Mouse (Mus musculus) forebrain, embryonic 12.5 days (tissue): ENCODE measurements around the gene 4933425L06Rik. TPM values are rescaled to one million over a fixed set of nuclear protein-coding genes. Genes with fewer than 3 reads are reported as not detected.

Source experiments
- ATAC-seq: fragments of 200-750 bp; cut with Nextera tagmentation; 2 replicates; pipeline ENCODE4 v1.8.0; 2017; ENCODE audit warnings: moderate TSS enrichment; ENCODE audit not compliant: low FRiP score
- H3K27ac ChIP-seq: fragments of 300-500 bp; sonication (generic); 2 replicates; pipeline ENCODE4 v1.5.1; 2016; ENCODE audit warnings: mild to moderate bottlenecking
- H3K27me3 ChIP-seq: fragments of 300-500 bp; sonication (generic); 2 replicates; pipeline ENCODE4 v1.6.1; 2016; ENCODE audit warnings: mild to moderate bottlenecking
- H3K36me3 ChIP-seq: fragments of 300-500 bp; sonication (generic); replicated peaks from 2 replicates; pipeline ENCODE4 v1.6.1; 2016; ENCODE audit warnings: mild to moderate bottlenecking
- H3K4me1 ChIP-seq: fragments of 300-500 bp; sonication (generic); 2 replicates; pipeline ENCODE4 v1.6.1; 2016
- H3K4me2 ChIP-seq: fragments of 300-500 bp; sonication (generic); 2 replicates; pipeline ENCODE4 v1.6.1; 2016; ENCODE audit warnings: mild to moderate bottlenecking, moderate library complexity
- H3K4me3 ChIP-seq: fragments of 300-500 bp; sonication (generic); replicated peaks from 2 replicates; pipeline ENCODE4 v1.5.1; 2016; ENCODE audit warnings: mild to moderate bottlenecking
- H3K9ac ChIP-seq: fragments of 300-500 bp; sonication (generic); 2 replicates; pipeline ENCODE4 v1.6.1; 2016; ENCODE audit warnings: mild to moderate bottlenecking
- H3K9me3 ChIP-seq: fragments of 300-500 bp; sonication (generic); 2 replicates; pipeline ENCODE4 v1.6.1; 2016
- WGBS: fragments of 180-500 bp; shearing (Covaris S2); methylation state at CpG from one replicate; pipeline ENCODE4 v1.1.7; 2016; 5-methylcytosine and 5-hydroxymethylcytosine counted together
- polyA plus RNA-seq: library from polyadenylated mRNA; unstranded; fragments of >200 nt; fragmentation: Nextera tagmentation; extraction: Ambion mirVana; gene quantifications from 2 replicates; pipeline ENCODE4 v1.2.1, GENCODE M21; 2016

The 4933425L06Rik gene
- polyA plus RNA-seq: not detected in 2 replicates

- Histone ChIP-seq H3K9me3 (no peaks in the 10 kb centered on the region), H3K4me3 (no peak within 1 kb of the TSS), H3K4me2 (no peak within 1 kb of the TSS), H3K27ac (no peak within 1 kb of the TSS), H3K9ac (no peak within 1 kb of the TSS; the same call in 1 of the 2 replicates), H3K36me3 (no peaks in the 10 kb centered on the region), H3K4me1 (no peaks in the 10 kb centered on the region), H3K27me3 (no peaks in the 10 kb centered on the region)
- no peak for ATAC-seq
- WGBS: 90% methylated on average over 10 of the region's 10 CpGs
Measured at GRCm38 (mm10) chr13:105081862-105082261, at the start of gene 4933425L06Rik. Gene 4933425L06Rik, plus strand, starts transcription at chr13:105082122.

GRCm38 (mm10) chr13:105037816-105038215 is 44.1 kb upstream of the 4933425L06Rik start:
- 84% methylated on average over 12 of the region's 12 CpGs for WGBS
- no peak overlapping the region for H3K4me2 ChIP-seq

GRCm38 (mm10) chr13:105038334-105038733 is 43.6 kb upstream of the 4933425L06Rik start:
- Histone ChIP-seq H3K27ac (no peak overlapping the region), H3K4me1 (no peaks in the 10 kb centered on the region), H3K4me2 (no peak overlapping the region), H3K9ac (no peak overlapping the region), H3K9me3 (no peaks in the 10 kb centered on the region), H3K36me3 (no peaks in the 10 kb centered on the region), H3K27me3 (no peaks in the 10 kb centered on the region), H3K4me3 (no peak overlapping the region)
- 69% methylated on average over 5 of the region's 5 CpGs for WGBS
- ATAC-seq: no peak

More at GRCm38 (mm10) chr13:105037816-105038215, 44.1 kb upstream of the 4933425L06Rik start:
- H3K27ac ChIP-seq: no peak overlapping the region
- no peak for ATAC-seq
- no peak overlapping the region for H3K4me3 ChIP-seq
- no peaks in the 10 kb centered on the region for H3K9me3 ChIP-seq
- no peaks in the 10 kb centered on the region for H3K36me3 ChIP-seq
- H3K9ac ChIP-seq: no peak overlapping the region
- no peaks in the 10 kb centered on the region for H3K4me1 ChIP-seq
- no peaks in the 10 kb centered on the region for H3K27me3 ChIP-seq

GRCm38 (mm10) chr13:105043882-105044281 is 38.0 kb upstream of the 4933425L06Rik start:
- WGBS: 54% methylated on average over 3 of the region's 3 CpGs
- Histone ChIP-seq H3K27ac (no peak overlapping the region), H3K9me3 (no peaks in the 10 kb centered on the region), H3K36me3 (no peaks in the 10 kb centered on the region), H3K9ac (no peak overlapping the region), H3K4me2 (no peak overlapping the region), H3K27me3 (no peaks in the 10 kb centered on the region), H3K4me3 (no peak overlapping the region), H3K4me1 (no peaks in the 10 kb centered on the region)
- ATAC-seq: no peak

GRCm38 (mm10) chr13:105047377-105047776 is 34.5 kb upstream of the 4933425L06Rik start:
- Histone ChIP-seq H3K9ac (no peak overlapping the region), H3K27me3 (peaks cover 2% of the 10 kb centered on the region; the same call in 1 of the 2 replicates), H3K36me3 (no peaks in the 10 kb centered on the region), H3K27ac (no peak overlapping the region), H3K4me1 (no peaks in the 10 kb centered on the region), H3K4me3 (no peak overlapping the region), H3K4me2 (no peak overlapping the region), H3K9me3 (no peaks in the 10 kb centered on the region)
- ATAC-seq: no peak
- 79% methylated on average over 9 of the region's 9 CpGs for WGBS

GRCm38 (mm10) chr13:105048662-105049061 is 33.3 kb upstream of the 4933425L06Rik start:
- ATAC-seq: no peak
- Histone ChIP-seq H3K4me3 (no peak overlapping the region), H3K4me1 (peaks cover 10% of the 10 kb centered on the region), H3K4me2 (no peak overlapping the region), H3K9ac (no peak overlapping the region), H3K27ac (no peak overlapping the region), H3K27me3 (peaks cover 12% of the 10 kb centered on the region; the same call in 1 of the 2 replicates), H3K36me3 (no peaks in the 10 kb centered on the region), H3K9me3 (no peaks in the 10 kb centered on the region)
- 78% methylated on average over 8 of the region's 8 CpGs for WGBS

- no peak overlapping the region for H3K4me3 ChIP-seq
- no peak for ATAC-seq
- H3K4me2 ChIP-seq: no peak overlapping the region
- H3K27me3 ChIP-seq: peaks cover 17% of the 10 kb centered on the region; the same call in 1 of the 2 replicates
- H3K9me3 ChIP-seq: no peaks in the 10 kb centered on the region
- peaks cover 19% of the 10 kb centered on the region for H3K4me1 ChIP-seq
- H3K27ac ChIP-seq: no peak overlapping the region
- H3K9ac ChIP-seq: no peak overlapping the region
- WGBS: 48% methylated on average over 6 of the region's 6 CpGs
- H3K36me3 ChIP-seq: no peaks in the 10 kb centered on the region
Measured at GRCm38 (mm10) chr13:105051432-105051831, 30.5 kb upstream of the 4933425L06Rik start.

- WGBS: 2% methylated on average over 12 of the region's 12 CpGs
- Histone ChIP-seq H3K9me3 (no peaks in the 10 kb centered on the region), H3K4me1 (peaks cover 19% of the 10 kb centered on the region), H3K9ac (peak overlapping the region; percentile 72), H3K27ac (no peak overlapping the region), H3K4me2 (peak overlapping the region; percentile 82), H3K36me3 (no peaks in the 10 kb centered on the region), H3K27me3 (peaks cover 21% of the 10 kb centered on the region; the same call in 1 of the 2 replicates), H3K4me3 (peak overlapping the region; percentile 65)
- ATAC-seq: peak; percentile 17
Measured at GRCm38 (mm10) chr13:105053618-105054017, 28.3 kb upstream of the 4933425L06Rik start.

GRCm38 (mm10) chr13:105054181-105054940 is 27.6 kb upstream of the 4933425L06Rik start, which contains the start of gene Rgs7bp:
Gene Rgs7bp, minus strand, starts transcription at chr13:105054930.
- H3K4me3 ChIP-seq: peak within 1 kb of the TSS; percentile 65
- peak; percentile 88 for ATAC-seq
- H3K27me3 ChIP-seq: peaks cover 21% of the 10 kb centered on the region; the same call in 1 of the 2 replicates
- no peaks in the 10 kb centered on the region for H3K9me3 ChIP-seq
- H3K4me2 ChIP-seq: peak within 1 kb of the TSS; percentile 82
- WGBS: under 1% methylated on average over 71 of the region's 75 CpGs
- peak within 1 kb of the TSS; percentile 72 for H3K9ac ChIP-seq
- H3K4me1 ChIP-seq: peaks cover 19% of the 10 kb centered on the region
- H3K27ac ChIP-seq: peak within 1 kb of the TSS; percentile 83
- H3K36me3 ChIP-seq: no peaks in the 10 kb centered on the region

- H3K27ac ChIP-seq: peak overlapping the region; percentile 83; the same call in 1 of the 2 replicates
- H3K9me3 ChIP-seq: no peaks in the 10 kb centered on the region
- peak; percentile 57 for ATAC-seq
- peaks cover 19% of the 10 kb centered on the region for H3K4me1 ChIP-seq
- H3K4me2 ChIP-seq: peak overlapping the region; percentile 82
- peaks cover 21% of the 10 kb centered on the region; the same call in 1 of the 2 replicates for H3K27me3 ChIP-seq
- WGBS: 0% methylated on average over 8 of the region's 8 CpGs
- H3K36me3 ChIP-seq: no peaks in the 10 kb centered on the region
- peak overlapping the region; percentile 65 for H3K4me3 ChIP-seq
- peak overlapping the region; percentile 72 for H3K9ac ChIP-seq
Measured at GRCm38 (mm10) chr13:105054941-105055309, 27.0 kb upstream of the 4933425L06Rik start.

GRCm38 (mm10) chr13:105055374-105055773 is 26.5 kb upstream of the 4933425L06Rik start:
- WGBS: 17% methylated on average over 5 of the region's 5 CpGs
- Histone ChIP-seq H3K27ac (no peak overlapping the region), H3K9ac (no peak overlapping the region), H3K9me3 (no peaks in the 10 kb centered on the region), H3K36me3 (no peaks in the 10 kb centered on the region), H3K4me3 (peak overlapping the region; percentile 65; the same call in 1 of the 2 replicates), H3K4me2 (peak overlapping the region; percentile 82), H3K27me3 (peaks cover 21% of the 10 kb centered on the region; the same call in 1 of the 2 replicates), H3K4me1 (peaks cover 19% of the 10 kb centered on the region)
- no peak for ATAC-seq

GRCm38 (mm10) chr13:105066119-105066518 is 15.8 kb upstream of the 4933425L06Rik start:
- Histone ChIP-seq H3K9me3 (no peaks in the 10 kb centered on the region), H3K4me3 (no peak overlapping the region), H3K9ac (no peak overlapping the region), H3K4me2 (no peak overlapping the region), H3K4me1 (no peaks in the 10 kb centered on the region), H3K27ac (no peak overlapping the region), H3K36me3 (no peaks in the 10 kb centered on the region), H3K27me3 (no peaks in the 10 kb centered on the region)
- ATAC-seq: no peak
